Mouse (Mus musculus) olfactory bulb, adult 2 months (tissue): ENCODE data around the gene Fcnb.

Source experiments
- CTCF ChIP-seq: fragments of 200-500 bp; IDR thresholded peaks from 2 replicates; pipeline ENCODE4 v1.5.1; 2012; ENCODE audit warnings: low read depth, mild to moderate bottlenecking, low read length, moderate library complexity; ENCODE audit not compliant: insufficient read depth
- POLR2A ChIP-seq: fragments of 200-500 bp; IDR thresholded peaks from 2 replicates; pipeline ENCODE4 v1.6.1; 2012; ENCODE audit warnings: mild to moderate bottlenecking, low read depth, low read length, moderate library complexity; ENCODE audit not compliant: insufficient read depth

DNA sequence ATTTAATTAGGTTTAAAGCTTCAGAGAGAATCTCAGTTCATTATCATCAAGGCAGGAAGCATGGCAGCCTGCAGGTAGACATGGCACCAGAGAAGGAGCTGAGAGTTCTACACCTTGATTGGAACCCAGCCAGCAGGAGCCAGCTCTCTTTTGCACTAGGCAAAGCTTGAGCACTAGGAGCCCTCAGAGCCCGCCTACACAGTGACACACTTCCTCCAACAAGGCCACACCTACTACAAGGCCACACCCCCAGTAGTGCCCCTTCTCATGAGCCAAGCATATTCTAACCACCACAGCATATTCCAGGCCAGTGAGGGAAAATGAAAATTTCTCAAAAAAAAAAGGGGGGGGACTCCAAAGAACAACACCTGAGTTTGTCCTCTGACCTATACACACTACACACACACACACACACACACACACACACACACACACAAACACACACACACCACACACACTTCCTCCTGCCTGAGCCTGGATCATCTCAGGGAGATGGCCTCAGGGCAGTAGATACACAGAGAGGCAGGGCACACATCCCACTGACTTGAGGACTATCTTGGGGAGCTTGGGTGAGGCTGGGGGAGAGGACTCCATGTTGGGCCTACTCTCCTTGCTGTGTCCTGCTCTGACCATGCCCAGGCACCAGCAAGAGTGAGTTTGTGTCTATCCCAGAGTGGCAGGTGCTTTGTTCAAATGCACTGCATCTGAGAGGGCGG, 16.7 kb downstream of the Fcnb start:
- TF ChIP-seq CTCF (no peak), POLR2A (no peak)
